Mouse (Mus musculus) megakaryocyte, embryonic 14.5 days (primary cell): ENCODE data around the gene Hipk3. TPM values are rescaled to one million over a fixed set of nuclear protein-coding genes. Genes with fewer than 3 reads are reported as not detected.

Source experiments
- H3K27me3 ChIP-seq: replicated peaks from 2 replicates; pipeline ENCODE3; 2012; ENCODE audit warnings: inconsistent platforms
- H3K36me3 ChIP-seq: replicated peaks from 2 replicates; pipeline ENCODE3; 2012; ENCODE audit warnings: low read length, inconsistent platforms, mixed read lengths
- H3K4me1 ChIP-seq: 2 replicates; pipeline ENCODE4 v1.6.1; 2012; ENCODE audit warnings: inconsistent platforms
- H3K4me3 ChIP-seq: replicated peaks from 2 replicates; pipeline ENCODE3; 2012; ENCODE audit warnings: moderate library complexity, mild to moderate bottlenecking, inconsistent platforms
- H3K9me3 ChIP-seq: 2 replicates; pipeline ENCODE4 v1.6.1; 2012; ENCODE audit warnings: inconsistent platforms
- FLI1 ChIP-seq: IDR thresholded peaks from 2 replicates; pipeline ENCODE4 v1.6.1; 2012; ENCODE audit warnings: low read length, inconsistent platforms, mixed read lengths
- GATA1 ChIP-seq: IDR thresholded peaks from 3 replicates; pipeline ENCODE4 v1.6.1; 2012; ENCODE audit warnings: mixed read lengths, low read length, inconsistent platforms, borderline replicate concordance
- polyA plus RNA-seq: library from polyadenylated mRNA; stranded (reverse); fragments of >175 nt; gene quantifications from 2 replicates; pipeline ENCODE4 v1.2.3, GENCODE M21; 2012; ENCODE audit warnings: low replicate concordance; ENCODE audit not compliant: insufficient read depth

Gene Hipk3
- polyA plus RNA-seq, 1 experiment, result 2.6 TPM

DNA sequence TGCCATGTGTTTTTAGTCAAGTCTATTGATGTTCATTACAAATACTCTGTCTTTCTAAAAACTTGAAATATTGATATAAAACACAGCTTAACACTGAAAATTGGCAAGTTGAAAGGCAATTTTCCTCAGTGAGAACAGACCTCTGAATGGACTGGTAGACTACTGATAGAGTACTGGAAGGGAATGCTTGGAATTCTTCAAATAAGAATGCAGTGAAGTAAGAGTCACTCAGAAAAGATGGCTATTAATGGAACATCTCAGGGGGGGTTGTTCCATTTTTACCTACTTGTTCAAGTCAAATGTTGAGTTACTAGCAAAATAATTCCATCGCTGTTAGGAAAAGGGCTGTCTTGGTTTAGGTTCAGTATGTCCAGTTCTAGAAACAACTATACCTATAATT lies 45.1 kb downstream of the Hipk3 start:
- no peak for TF ChIP-seq GATA1
- TF ChIP-seq FLI1, result no peak
- H3K27me3 ChIP-seq, result no peaks in the 10 kb centered on the region
- peaks cover 48% of the 10 kb centered on the region for H3K4me1 ChIP-seq
- H3K9me3 ChIP-seq, result no peaks in the 10 kb centered on the region
- H3K36me3 ChIP-seq, result peaks cover 16% of the 10 kb centered on the region
- no peak overlapping the region for H3K4me3 ChIP-seq

DNA sequence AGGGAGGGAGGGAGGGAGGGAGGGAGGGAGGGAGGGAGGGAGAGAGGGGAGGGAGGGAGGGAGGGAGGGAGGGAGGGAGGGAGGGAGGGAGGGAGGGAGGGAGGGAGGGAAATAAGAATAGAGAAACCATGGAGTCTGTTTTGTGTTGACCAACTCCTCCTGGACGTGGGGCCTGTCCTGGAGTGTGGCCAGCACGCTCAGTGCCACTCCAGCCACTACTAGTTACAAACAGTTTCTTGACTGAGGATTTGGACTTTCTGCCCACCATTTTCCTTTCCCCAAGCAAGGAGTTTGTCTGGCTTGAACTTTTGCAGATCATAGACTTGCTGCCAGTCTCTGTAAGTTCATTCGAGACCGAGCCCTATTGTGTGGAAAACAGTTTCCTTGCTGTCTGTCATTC lies 46.0 kb downstream of the Hipk3 start:
- Histone ChIP-seq H3K4me3 (no peak overlapping the region), H3K36me3 (peaks cover 24% of the 10 kb centered on the region), H3K27me3 (no peaks in the 10 kb centered on the region), H3K9me3 (no peaks in the 10 kb centered on the region), H3K4me1 (peaks cover 38% of the 10 kb centered on the region)
- TF ChIP-seq FLI1, result no peak
- no peak for TF ChIP-seq GATA1

DNA sequence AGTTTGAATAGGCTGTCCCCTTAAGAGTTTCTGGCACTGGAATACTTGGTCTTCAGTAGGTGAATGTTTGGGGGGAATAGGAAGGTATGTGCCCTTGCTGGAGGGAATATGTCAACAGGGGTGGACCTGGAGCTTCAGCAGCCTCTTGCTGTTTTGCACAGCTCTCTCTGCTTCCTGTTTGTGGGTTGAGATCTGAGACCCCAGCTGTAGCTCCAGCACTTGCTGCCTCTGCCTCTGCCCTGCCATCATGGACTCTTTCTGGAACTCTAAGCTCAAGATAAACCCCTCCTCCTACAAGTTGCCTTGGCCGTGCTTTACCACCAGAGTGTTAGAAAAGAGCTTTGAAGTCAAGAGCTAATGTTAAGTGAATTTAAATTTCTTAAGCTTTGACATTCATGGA lies 48.2 kb downstream of the Hipk3 start:
- Histone ChIP-seq H3K9me3 (no peaks in the 10 kb centered on the region), H3K4me3 (no peak overlapping the region), H3K27me3 (no peaks in the 10 kb centered on the region), H3K4me1 (peaks cover 32% of the 10 kb centered on the region), H3K36me3 (peaks cover 46% of the 10 kb centered on the region)
- no peak for TF ChIP-seq GATA1
- no peak for TF ChIP-seq FLI1

DNA sequence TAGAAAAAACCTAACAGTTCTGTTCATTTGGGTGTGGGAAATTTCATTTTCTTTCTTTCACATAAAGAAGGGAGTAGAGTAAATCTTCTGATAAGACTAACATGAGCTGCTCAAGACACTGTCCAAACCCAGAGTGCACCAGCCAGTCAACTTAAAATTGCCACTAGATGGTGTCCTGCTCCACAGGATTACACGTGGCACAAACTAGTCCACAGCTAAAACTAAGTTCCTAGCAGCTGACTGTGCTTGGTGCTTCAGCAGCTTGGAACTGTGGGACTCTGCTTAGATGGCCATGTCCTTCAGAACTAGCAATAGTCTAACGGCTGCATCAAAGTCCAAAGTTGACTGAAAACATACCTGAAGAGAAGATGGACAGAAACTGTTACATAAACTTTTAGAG lies 49.5 kb downstream of the Hipk3 start:
- peaks cover 59% of the 10 kb centered on the region for H3K36me3 ChIP-seq
- no peak overlapping the region for H3K4me3 ChIP-seq
- no peak for TF ChIP-seq GATA1
- no peak for TF ChIP-seq FLI1
- no peaks in the 10 kb centered on the region for H3K9me3 ChIP-seq
- peaks cover 25% of the 10 kb centered on the region for H3K4me1 ChIP-seq
- H3K27me3 ChIP-seq, result no peaks in the 10 kb centered on the region

DNA sequence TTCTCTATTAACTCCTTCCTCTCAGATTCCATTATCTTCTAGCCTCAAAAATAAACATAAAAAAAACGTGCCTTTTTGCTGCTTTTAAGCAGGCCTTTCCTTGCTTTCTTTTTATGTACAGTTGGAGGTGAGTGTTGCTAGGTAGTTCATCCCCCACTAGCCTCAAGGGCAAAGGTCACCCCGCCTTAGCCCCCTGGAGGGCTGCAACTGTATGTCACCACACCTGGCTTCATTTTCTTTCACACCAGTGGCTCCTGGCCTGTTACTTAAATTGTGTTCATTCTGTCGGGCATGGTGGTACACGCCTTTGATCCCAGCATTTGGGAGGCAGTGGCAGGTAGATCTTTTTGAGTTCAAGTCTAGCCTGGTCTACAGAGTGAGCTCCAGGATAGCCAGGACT lies 51.9 kb downstream of the Hipk3 start:
- TF ChIP-seq GATA1, result no peak
- TF ChIP-seq FLI1, result no peak
- H3K4me1 ChIP-seq, result peaks cover 21% of the 10 kb centered on the region
- H3K27me3 ChIP-seq, result no peaks in the 10 kb centered on the region
- peaks cover 74% of the 10 kb centered on the region for H3K36me3 ChIP-seq
- no peak overlapping the region for H3K4me3 ChIP-seq
- H3K9me3 ChIP-seq, result no peaks in the 10 kb centered on the region

DNA sequence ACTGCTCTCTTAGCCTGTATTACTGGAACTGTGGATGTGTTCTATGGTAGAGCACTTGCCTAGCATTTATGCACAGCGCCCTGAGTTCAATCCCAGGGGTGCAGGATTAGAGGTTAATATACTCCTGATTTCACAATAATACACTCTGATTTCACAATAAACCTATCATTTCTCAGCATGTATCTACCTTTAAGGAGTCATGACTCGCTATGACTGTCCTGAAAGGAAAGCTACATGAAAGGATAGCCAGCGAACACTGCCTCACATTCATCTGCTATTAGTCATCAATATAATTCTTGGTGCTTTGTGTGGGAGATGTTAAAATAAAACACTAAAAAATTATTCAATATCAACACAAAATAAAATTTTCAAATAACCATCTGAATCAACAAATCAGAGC lies 58.0 kb downstream of the Hipk3 start:
- H3K27me3 ChIP-seq, result no peaks in the 10 kb centered on the region
- no peaks in the 10 kb centered on the region for H3K9me3 ChIP-seq
- no peak overlapping the region for H3K4me3 ChIP-seq
- H3K36me3 ChIP-seq, result peaks cover 94% of the 10 kb centered on the region
- H3K4me1 ChIP-seq, result no peaks in the 10 kb centered on the region
- TF ChIP-seq GATA1 (no peak), FLI1 (no peak)

DNA sequence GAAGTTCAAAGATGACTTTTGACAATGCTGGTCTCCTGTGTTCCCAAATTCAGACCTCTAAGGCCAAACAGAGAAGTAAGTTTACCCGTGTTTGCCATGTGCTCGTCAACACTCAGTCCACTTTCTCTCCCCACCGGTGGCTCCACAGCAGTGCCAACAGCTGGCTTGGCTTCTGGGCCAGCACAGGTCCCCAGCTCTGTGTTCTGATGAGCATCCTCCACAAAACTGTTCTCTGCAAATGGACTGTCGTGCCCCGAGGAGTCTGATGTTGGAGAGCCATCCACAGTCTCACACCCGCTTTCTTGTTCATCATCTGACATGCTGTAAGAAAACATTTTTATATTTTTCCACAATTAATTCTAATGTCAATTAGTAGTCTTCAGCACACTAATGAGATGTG lies 63.2 kb downstream of the Hipk3 start:
- Histone ChIP-seq H3K27me3 (no peaks in the 10 kb centered on the region), H3K4me1 (no peaks in the 10 kb centered on the region), H3K4me3 (no peak overlapping the region), H3K36me3 (peaks cover 90% of the 10 kb centered on the region), H3K9me3 (no peaks in the 10 kb centered on the region)
- no peak for TF ChIP-seq GATA1
- no peak for TF ChIP-seq FLI1

DNA sequence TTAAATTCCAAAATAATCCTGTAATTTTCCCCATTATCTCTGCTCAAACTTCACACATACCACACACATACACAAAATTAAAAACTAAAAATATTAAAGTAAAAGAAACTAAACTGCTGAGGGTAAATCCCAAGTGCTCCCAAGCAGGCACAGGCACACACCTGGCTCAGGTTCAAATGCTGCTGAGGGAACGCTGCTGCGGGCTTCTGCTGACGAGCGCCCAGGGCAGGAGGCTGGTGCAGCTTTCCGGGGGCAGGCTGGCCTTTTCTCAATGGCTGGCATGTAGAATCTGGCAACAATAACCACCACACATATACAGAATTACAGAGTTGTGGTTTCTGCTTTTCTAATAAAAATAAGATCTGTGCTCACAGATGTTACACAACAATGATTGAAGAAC lies 63.7 kb downstream of the Hipk3 start:
- Histone ChIP-seq H3K9me3 (no peaks in the 10 kb centered on the region), H3K36me3 (peaks cover 88% of the 10 kb centered on the region), H3K27me3 (no peaks in the 10 kb centered on the region), H3K4me3 (no peak overlapping the region), H3K4me1 (no peaks in the 10 kb centered on the region)
- no peak for TF ChIP-seq GATA1
- TF ChIP-seq FLI1, result no peak

DNA sequence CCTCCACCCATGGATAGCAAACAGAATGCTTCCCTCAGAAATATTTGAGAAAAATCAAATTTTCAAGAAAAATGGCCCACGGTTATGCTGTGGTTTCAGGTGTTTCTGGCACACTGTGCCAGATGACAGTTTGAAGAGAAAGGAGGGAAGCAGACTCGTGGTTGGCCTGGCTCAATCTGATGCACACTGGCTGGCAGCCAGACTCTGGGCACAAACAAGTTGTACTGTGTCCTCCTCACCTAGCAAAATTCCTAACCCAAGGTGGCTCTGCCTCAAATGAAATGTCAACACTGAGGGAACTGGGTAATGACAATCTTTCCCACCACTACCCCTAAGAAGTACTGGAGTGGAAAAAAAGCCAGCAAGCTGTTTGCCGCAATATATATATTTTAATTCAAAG lies 68.1 kb downstream of the Hipk3 start:
- TF ChIP-seq FLI1, result no peak
- TF ChIP-seq GATA1, result no peak
- Histone ChIP-seq H3K36me3 (peaks cover 49% of the 10 kb centered on the region), H3K9me3 (no peaks in the 10 kb centered on the region), H3K4me1 (no peaks in the 10 kb centered on the region), H3K27me3 (no peaks in the 10 kb centered on the region), H3K4me3 (no peak overlapping the region)

DNA sequence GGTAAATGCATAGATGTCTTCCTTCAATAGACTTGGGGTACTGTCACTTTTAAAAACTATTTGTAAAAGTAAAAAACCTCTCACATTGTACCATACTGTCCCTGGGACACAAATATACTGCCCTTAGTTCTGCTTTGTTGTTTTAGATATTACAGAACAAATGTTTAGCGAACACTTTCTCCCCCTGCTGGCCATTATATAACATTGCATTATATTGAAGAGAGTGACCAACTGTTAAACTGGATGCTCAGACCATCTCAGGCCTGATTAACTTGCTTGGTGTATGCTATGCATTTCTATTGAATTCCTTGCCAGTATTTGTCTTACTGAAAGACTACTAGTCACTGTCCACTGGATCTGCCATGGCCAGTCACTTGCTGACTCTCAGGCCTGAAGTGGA lies 72.0 kb downstream of the Hipk3 start:
- Histone ChIP-seq H3K4me1 (no peaks in the 10 kb centered on the region), H3K36me3 (peaks cover 12% of the 10 kb centered on the region), H3K27me3 (peaks cover 14% of the 10 kb centered on the region), H3K9me3 (no peaks in the 10 kb centered on the region; the same call in 1 of the 2 replicates), H3K4me3 (no peak overlapping the region)
- TF ChIP-seq FLI1 (no peak), GATA1 (no peak)

DNA sequence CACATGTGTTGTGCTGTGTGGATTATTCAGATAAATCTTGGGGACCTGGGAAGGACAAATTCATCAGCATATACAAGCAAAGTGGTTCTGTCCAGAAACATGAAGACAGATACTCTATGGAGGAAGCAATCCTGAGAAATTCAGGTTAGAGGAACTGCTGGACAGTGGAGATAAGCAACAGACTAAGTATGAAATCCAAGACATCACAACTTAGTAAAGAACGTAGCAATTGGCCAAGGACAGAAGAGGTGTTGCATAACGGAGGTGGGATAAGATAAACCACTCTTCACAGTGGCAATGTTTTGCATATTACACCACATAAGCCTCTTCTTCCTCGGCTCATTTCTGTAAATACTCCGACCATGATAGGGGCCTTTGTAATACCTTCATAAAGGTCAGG lies 73.4 kb downstream of the Hipk3 start:
- H3K27me3 ChIP-seq, result peaks cover 14% of the 10 kb centered on the region
- TF ChIP-seq GATA1 (no peak), FLI1 (no peak)
- no peaks in the 10 kb centered on the region for H3K4me1 ChIP-seq
- H3K4me3 ChIP-seq, result no peak overlapping the region
- H3K9me3 ChIP-seq, result no peaks in the 10 kb centered on the region; the same call in 1 of the 2 replicates
- peaks cover 5% of the 10 kb centered on the region for H3K36me3 ChIP-seq
